Mouse (Mus musculus) megakaryocyte, embryonic 14.5 days (primary cell): ENCODE results near the gene Ptpru.

ENCODE experiments used
- FLI1 ChIP-seq: IDR thresholded peaks from 2 replicates; pipeline ENCODE4 v1.6.1; 2012; ENCODE audit warnings: low read length, inconsistent platforms, mixed read lengths
- GATA1 ChIP-seq: IDR thresholded peaks from 3 replicates; pipeline ENCODE4 v1.6.1; 2012; ENCODE audit warnings: mixed read lengths, low read length, inconsistent platforms, borderline replicate concordance

GRCm38 (mm10) chr4:131822583-131822982 is 15.5 kb downstream of the Ptpru start:
- TF ChIP-seq GATA1 (no peak), FLI1 (no peak)
